Mouse (Mus musculus) B cell, adult 2 months (primary cell): ENCODE results near the gene Nav1.

Experiments used
- DNase-seq, 2 experiments: peaks; one replicate each; pipeline ENCODE4 v3.0.0; 2022

The Nav1 gene

GRCm38 (mm10) chr1:135581001-135581400, 26.1 kb downstream of the Nav1 start:
- no peak for DNase-seq

DNA sequence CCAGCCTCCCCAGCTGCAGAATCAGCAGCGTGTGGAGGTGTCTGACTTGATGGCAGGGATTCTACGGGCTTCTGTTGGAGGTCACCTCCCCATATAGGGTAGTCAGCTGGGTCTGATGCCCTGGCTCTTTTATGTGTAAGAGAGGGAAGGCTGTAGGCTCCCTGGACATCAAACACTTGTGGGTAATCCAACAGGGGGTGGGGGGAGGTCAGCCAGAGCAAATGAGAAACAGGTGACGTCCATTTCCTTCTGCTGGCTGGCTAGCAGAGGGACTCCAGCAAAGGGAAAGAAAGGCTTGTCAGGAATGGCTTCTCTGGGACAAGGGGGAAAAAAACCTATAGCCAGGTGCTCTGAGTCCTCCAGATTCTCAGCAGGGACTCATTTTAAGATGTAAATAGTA, 28.0 kb downstream of the Nav1 start:
- DNase-seq = no peak

DNA sequence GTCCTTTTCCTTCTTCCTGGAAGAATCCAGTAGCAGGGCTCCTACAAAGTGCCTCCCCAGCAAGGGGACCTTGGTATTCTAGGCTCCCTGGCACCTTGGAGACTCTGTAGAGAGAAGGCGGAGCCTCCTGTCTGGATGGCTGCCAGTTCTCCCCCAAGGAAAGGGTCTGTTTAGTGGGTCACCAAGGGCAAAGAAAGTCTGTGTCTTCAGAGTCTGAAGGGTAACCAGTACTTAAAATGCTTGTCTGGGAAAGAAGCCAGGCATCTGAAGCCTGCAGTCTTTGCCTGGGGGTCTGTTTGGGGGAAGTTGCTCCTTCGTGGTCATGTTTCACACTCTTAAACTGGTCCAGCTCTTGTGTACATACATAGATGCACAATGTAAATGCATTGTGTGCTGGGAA, 29.3 kb downstream of the Nav1 start:
- no peak for DNase-seq

- no peak for DNase-seq
Measured at GRCm38 (mm10) chr1:135575393-135575792, 31.7 kb downstream of the Nav1 start.

DNA sequence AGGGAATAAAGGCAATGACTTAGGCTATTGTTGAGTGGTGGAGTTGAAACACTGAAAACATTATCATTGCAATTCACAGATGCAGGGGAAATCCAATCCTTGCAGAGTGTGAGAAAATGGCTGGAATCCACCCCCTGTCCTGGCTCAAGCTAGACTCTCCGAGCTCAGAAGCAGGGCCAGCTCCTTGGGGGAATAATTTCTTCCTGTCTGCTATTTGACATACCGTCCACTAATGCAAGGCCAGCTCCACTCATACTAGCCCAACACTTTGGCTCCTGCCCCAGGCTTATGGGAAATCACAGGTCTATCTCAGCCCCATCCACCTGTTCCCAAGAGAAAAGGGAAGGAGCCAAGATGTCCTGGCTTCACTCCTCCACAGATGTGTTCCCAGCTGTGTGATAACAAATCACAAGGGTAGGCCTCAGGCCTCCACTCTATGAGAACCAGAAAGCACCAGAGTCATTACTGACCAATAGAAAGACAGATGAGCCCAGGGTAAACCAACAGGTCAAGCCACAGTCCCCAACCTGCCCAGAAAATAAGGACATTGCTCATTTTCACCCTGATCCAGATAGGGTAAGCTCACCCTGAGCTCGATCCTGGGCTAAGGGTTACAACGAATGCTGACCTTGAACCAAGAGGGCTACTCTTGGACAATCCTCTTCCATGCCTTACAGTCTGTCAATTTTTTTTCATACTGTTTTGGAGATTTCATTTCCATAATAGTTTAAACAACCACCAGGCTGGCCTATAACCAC, 32.5 kb downstream of the Nav1 start:
- DNase-seq = no peak

- DNase-seq = no peak
Measured at GRCm38 (mm10) chr1:135572139-135572892, 34.8 kb downstream of the Nav1 start.

DNA sequence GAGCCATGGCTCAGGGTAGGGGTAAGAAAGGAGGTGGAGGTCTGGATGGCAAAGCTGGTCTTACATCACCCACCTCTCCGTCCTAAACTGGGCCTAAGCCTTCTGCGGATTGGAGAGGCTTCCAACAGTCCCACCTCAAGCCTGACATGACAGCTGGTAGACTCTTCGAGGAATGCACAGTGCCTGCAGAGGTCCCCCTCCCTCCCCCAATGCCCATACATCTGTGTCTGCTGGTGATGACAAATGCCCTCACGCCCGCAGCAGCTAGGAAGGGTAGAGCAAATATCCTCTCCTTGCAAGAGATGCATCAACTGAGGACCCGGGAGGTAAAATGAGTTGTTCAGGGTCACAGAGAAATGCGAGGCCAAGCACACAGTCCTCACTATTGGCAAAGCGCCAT, 39.0 kb downstream of the Nav1 start:
- no peak for DNase-seq

- DNase-seq = no peak
Measured at GRCm38 (mm10) chr1:135566611-135567010, 40.5 kb downstream of the Nav1 start.

DNA sequence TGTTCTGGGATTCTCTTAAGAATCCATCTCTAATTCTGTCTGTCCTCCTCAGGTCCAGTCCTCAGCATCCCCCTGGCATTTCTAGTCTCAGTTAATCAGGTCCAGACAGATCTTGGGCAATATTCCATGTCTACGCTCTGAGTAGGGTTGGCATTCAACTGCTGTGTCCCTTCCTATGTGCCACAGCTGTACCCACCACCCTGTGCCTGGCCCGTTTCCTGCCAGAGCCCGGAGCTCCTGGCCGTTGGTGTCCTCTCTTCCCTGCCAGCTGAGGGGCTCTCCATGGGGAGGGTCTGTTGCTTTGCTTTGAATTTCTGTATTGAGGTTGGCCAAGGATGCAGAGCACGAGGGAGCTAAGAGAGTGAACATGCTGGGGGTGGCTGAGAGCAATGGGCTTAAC, 41.3 kb downstream of the Nav1 start:
- DNase-seq = no peak

DNA sequence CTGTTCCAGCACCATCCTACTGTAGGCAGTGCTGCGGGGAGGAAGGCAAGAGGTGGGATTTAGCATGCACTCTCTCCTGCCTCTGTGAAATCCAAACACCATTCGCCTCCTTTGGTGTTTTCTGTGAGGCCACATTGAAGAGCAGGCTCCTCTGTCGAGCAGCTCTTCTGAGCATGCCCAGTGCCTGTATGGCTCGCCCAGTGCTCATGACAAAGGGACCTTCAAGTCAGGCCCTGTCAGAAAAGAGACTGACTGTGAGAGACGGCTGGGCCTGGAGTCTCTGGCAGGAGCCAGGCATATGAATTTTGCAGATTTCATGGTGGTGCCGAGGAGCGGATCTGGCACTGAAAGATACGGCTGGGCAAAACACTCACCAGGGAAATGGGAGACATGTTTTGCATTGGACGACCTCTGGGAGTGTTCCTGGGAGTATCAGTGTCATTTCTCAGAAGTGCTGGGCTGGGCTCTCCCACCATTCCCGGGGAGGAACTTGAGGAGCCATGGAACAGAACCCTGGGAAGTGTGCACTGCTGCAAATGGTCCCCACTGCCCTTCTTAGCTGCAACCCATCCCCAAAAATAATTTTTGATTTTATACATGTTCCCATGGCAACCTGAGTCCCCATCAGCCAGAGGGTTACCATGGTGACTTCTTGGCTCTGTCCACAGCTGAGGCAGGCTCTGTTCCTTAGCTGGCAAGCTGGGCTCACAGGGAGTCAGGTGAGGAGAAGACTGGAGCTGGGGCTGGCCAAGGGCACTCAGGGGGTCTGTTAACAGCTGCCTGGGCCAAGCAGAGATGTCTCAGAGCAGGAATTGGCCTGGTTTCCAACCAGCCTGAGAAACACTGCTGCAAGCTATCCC, 42.2 kb downstream of the Nav1 start:
- DNase-seq = no peak

DNA sequence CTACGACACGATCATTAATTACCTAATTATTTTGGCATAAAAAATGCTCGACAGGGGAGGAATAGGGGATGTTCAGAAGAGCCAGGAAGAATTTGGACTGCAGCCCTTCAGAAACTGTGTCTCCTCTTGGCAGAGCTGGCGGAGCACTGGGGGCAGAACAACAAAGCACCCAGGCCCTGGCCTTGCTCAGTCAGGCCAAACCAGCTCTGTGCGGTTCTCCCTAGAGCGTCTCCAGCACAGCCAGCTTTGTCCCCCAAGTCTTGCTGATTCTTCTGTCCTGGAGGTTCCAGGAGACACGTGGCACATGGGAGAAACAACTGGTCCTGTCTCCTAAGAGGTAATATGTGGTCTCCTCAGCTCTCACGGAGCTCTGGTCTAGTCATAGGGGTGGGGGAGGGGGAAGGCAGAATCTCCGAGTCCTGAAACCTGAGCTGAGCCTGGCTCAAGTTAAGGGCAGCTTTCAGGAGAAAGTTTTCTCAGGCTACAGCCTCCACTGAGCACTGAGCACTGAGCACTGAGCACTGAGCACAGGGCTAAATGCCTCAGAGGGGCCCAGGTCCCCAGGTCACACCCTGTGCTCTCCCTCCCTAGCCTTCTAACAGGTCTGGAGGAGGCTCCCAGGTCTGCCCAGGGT, 43.2 kb downstream of the Nav1 start:
- DNase-seq = no peak

GRCm38 (mm10) chr1:135562982-135563650, 44.0 kb downstream of the Nav1 start:
- DNase-seq = no peak

GRCm38 (mm10) chr1:135562115-135562514, 45.0 kb downstream of the Nav1 start:
- DNase-seq = no peak

GRCm38 (mm10) chr1:135561282-135561681, 45.8 kb downstream of the Nav1 start:
- DNase-seq = no peak

GRCm38 (mm10) chr1:135557976-135558375, 49.1 kb downstream of the Nav1 start:
- no peak for DNase-seq

- DNase-seq = no peak
Measured at GRCm38 (mm10) chr1:135555885-135556284, 51.2 kb downstream of the Nav1 start.

GRCm38 (mm10) chr1:135554632-135555260, 52.3 kb downstream of the Nav1 start:
- DNase-seq = no peak

DNA sequence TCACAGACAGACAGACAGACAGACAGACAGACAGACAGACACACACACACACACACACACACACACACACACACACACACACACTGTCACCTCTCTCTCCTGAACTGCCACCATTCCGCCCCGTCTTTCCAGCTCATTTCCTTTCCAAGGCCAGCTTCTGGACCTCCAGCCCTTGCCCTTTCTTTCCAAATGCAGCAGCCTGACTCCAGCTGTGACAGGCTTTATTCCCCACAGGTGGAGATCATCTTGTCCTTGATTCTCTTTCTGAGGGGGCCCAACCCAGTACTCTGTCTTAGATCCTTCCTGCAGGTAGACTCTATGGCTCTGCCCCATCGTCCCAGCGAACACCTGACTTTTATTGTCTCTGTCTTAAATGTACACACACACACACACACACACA, 53.5 kb downstream of the Nav1 start:
- DNase-seq = no peak

DNA sequence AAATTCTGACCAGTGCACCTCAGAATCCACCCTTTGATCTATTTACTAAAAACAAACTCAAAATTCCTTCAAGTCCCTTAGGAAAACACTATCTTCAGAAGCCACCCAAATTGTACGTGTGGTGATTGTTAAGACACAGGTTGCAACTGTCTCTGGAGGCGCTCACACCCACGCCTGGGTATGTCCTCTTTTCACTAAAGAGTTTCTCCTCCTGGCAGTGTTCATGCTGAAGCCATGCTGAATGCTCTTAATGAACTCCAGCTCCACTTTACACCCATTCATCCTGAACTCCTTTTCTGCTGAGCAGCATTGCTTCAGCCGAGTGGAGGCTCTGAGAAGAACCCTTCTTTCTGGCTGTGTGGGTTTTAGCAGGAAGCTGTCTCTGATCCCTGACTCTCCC, 53.9 kb downstream of the Nav1 start:
- DNase-seq = no peak

DNA sequence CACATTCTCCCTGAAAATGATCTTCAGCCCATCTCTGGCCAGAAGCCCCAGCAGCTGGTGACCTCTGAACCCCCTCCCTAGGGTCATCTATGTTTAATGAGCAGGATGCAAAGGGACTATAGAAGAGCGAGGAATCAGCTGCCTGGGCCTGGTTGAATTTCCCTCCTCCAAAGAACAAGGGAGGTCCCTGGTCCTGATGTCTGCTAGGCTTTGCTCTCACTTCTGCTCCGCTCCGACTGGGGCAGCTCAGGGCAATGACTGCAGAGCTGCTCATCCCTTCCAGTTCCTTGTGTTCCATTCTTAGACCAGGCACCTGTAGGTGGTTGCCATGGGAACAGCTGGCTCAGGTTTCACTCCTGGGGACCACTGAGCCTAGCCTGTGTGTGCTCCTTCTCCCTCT, 56.2 kb downstream of the Nav1 start:
- no peak for DNase-seq

DNA sequence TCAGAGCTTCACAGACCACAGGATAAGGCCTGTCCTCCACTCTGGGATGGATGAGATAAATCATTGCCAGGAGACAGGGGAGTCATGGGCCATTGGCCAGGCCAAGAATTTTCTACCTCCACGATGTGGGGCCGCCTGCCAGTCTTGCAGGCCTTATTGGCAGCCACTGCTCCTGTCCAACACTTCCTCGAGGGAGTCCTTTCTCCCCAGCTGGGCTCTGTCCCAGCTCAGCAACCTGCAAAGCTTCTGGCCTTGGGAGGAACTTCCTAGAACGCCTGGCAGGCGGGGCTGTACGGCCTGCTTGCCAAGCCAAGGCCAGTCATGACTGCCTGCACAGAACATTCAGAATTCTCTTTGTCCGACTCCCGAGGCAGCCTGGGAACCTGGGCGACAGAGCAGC, 58.3 kb downstream of the Nav1 start:
- no peak for DNase-seq

GRCm38 (mm10) chr1:135546099-135546498, 61.0 kb downstream of the Nav1 start:
- no peak for DNase-seq
